Mouse (Mus musculus): ENCODE measurements around the gene Ssh2.

Ssh2 gene

GRCm38 (mm10) chr11:77463101-77463445, 247.0 kb downstream of the Ssh2 start:
- no peak for DNase-seq (ENCODE audit: low spot score)

- no peak for DNase-seq (ENCODE audit: low spot score)
Observed at GRCm38 (mm10) chr11:77463786-77464185, 247.7 kb downstream of the Ssh2 start.

DNA sequence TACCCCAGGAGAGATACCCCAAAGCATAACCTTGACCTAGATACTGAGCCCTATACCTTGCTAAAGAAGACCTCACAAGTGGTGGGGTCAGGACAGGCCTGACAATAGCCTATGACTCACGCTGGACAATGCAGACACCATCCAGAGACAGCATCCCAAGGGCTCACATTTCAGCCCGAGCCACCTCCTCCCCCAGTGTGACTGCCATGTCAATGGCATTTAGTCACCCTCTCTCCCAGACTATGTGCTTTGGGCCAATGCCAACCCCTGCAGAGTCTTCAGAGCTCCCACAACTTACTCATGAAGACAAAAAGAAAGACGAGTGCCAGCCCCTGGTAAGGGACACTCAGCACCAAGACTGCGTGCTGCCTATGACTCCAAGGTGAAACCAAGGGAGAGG, 248.6 kb downstream of the Ssh2 start:
- DNase-seq (ENCODE audit: low spot score), result no peak

GRCm38 (mm10) chr11:77465111-77465510, 249.0 kb downstream of the Ssh2 start:
- DNase-seq (ENCODE audit: low spot score), result no peak

DNA sequence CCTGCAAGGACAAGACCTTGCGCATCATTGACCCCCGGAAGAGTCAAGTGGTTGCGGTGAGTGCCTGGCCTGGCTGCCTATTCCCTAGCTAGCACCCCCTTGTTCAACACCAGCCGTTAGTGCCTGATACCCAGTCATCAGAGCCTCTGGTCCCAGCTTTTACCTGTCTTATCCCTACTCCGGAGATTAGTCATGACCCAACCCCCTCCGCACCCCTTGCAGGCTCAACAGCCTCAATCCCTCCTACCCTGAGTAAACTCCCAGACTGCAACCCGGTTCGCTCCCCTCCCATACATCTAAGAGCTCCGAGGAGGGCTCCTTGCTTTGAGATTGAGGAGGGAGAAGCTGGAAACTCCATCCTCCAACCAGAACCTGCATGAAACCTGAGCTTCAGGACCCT, 250.5 kb downstream of the Ssh2 start:
- no peak for DNase-seq (ENCODE audit: low spot score)

DNA sequence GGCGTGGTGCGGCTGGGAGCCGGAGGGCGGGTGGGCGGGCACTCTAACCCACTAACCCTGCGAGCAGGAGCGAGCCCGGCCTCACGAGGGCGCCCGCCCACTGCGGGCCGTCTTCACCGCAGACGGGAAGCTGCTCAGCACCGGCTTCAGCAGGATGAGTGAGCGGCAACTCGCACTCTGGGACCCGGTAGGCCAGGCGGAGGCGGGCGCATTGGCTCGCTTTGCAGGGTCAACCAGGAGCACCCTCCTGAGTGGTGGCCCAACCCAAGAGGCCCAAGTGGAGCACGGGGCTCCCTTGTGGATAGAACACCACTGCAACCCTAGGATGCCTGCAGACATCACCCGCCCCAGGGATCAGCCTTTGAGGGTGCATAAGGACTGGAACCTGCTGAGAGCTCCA, 251.1 kb downstream of the Ssh2 start:
- DNase-seq (ENCODE audit: low spot score), result peak; percentile 75

DNA sequence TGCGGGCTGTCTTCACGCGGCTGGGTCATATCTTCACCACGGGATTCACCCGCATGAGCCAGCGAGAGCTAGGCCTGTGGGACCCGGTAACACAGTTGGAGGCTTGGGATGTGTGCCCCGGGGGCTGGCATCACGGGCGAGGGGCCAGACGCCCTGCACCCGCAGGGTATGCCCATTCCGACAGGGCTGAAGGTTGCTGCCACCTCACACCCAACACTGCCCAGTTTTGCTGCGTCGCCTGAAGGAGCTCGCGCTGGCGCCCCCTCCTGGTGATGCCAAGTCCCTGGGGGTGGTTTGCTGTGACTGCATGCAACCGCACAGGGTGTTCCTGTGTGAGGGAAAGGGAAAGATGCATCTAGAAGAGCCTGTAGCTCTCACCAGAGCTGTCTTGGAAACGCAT, 251.7 kb downstream of the Ssh2 start:
- peak; percentile 73 for DNase-seq (ENCODE audit: low spot score)

DNA sequence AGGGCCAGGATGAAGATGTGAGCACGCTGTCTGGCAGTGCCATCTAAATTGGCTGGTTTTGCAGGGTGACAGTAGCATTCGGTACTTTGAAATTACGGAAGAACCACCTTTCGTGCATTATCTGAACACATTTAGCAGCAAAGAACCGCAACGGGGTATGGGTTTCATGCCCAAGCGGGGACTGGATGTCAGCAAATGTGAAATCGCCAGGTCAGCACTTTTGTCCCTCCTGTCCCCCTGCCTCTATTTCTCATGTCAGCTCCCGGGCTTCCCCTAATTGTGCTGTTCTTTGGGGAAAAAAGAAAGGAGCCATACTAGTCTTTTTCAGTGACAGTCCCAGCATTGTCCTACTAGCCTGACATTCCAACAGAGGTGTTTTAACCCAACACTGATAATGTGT, 252.3 kb downstream of the Ssh2 start:
- DNase-seq (ENCODE audit: low spot score), result no peak

- DNase-seq (ENCODE audit: low spot score), result peak; percentile 59
Observed at GRCm38 (mm10) chr11:77471407-77471806, 255.3 kb downstream of the Ssh2 start.

- no peak for DNase-seq (ENCODE audit: low spot score)
Observed at GRCm38 (mm10) chr11:77472775-77473174, 256.7 kb downstream of the Ssh2 start.

DNA sequence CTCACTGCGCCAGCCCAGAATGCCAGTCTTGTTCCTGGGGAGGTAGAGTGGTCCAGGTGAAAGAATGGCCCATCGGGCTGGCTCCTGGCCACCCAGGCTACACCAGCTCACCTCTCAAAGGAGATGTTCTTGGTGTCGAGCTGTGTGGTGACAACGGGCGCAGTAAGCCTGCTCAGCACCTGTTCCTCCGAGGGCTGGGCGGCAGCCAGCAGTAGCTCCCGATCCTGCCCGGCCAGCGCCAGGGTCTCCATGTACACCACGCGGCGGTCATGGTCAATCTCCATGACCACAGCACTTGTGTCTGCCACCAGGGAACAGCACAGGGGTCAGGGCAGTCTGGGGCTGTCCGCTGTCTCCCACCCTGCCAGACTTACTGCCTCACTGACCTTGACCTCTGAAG, 260.1 kb downstream of the Ssh2 start:
- no peak for DNase-seq (ENCODE audit: low spot score)

- no peak for DNase-seq (ENCODE audit: low spot score)
Observed at GRCm38 (mm10) chr11:77476895-77477294, 260.8 kb downstream of the Ssh2 start.

DNA sequence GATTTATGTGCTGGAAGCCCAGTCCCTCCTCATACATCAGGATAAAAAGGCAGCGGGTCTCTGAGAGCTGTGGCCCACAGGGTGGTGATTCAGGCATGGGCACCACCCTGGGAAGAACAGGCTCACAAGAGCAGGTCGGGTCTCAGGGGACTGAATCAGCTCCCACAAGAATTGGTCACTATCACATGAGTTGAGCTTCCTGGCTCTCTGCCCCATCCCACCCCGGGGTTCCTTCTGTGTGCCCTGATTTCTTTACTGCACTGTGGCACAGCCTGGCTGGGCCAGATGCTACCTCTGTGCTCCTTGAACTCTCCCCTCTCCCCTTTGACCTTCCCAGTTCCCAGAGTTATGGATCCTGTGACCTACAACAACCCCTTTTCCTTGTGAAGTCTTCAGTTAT, 267.0 kb downstream of the Ssh2 start:
- DNase-seq (ENCODE audit: low spot score), result no peak

- no peak for DNase-seq (ENCODE audit: low spot score)
Observed at GRCm38 (mm10) chr11:77483510-77484255, 267.6 kb downstream of the Ssh2 start.

DNA sequence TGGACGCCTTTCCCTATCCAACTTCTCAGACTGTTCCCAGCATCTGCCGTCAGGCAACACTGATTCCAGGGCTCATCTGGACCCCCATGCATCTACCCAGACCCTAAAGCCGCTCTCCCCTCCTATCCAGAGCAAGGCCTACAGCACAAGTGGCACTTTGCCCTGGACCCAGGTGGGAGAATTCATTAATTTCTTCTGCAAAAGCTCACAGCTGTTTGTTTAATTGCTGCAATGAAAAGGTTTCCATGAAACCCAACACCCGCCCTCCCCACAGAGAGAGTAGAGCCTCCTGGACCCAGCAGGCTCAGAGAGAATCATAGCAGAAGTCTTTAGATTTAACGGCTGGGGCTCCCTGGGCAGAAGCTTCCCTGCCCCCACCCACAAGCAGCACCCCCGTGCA, 269.1 kb downstream of the Ssh2 start:
- no peak for DNase-seq (ENCODE audit: low spot score)

- no peak for DNase-seq (ENCODE audit: low spot score)
Observed at GRCm38 (mm10) chr11:77486798-77487197, 270.7 kb downstream of the Ssh2 start.

DNA sequence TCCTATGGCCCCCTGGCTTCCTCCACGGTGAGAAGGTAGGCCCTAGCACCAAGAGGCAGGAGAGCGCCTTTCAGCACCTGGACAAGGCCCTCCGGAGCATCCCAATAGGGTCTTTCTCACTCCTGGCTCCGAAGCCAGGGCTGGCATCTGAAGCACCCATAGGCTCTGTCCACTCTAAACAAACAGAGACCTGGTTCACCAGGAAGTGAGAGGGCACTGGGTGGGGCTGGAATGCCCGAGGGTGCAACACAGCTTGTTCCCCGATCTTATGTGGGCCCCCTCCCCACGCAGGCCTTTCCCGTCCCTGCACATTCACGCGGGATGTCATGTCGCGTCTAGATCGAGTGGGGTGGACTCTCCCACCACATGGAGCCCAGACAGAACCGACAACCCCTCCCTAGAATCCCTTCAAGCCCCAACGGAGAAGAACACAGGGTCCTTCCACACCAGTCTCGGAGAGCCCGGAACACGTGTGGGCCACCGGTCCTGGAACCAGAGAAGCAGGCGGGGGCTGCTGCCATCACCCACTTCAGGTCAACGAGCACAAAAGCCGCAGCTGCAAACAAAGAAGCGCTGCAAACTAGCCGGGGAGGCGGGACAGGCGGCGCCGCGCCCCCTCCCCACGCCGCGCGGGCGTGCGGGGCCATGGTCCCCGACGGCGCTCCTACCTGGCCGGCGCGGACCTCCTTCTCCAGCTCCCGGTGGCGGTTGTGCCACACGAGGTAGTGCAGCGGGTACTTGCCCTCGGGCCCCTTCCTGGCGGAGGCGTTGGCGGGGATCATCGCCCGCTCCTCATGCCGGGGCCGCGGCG, 272.9 kb downstream of the Ssh2 start:
- DNase-seq (ENCODE audit: low spot score), result no peak

DNA sequence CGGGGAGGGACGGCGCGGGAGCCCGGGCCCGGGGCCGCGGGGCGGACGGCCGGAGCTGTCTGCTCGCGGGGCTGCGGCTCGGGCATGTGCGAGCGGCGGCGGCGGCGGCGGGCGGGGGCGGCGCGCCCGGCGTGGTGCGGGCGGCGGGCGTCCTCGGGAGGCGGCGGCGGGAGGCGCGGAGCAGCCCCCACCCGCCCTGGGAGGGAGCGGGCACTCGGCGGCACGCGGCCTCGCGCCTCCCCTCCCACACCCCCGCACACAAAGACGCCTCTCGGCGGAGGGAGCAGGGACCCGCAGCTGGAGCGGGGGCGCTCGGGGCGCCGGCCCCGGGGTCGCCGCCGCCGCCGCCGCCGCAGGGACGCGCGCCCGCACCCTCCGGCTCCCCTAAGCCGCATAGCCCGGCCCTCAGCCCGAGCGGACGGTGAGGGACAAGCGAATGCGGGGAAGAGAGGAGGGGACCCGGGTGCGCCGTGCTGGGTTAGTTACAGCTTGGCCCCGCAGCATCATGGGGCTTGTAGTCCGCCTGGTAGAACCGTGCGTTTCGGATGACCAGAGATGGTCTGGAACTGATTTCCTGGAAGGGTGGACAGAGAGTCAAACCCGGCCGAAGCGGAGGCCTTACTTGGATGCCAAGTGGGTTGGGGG, 273.6 kb downstream of the Ssh2 start, which contains the start of gene Ankrd13b:
Ankrd13b (minus strand) TSS at position 88 of the 645 bp plus-strand sequence.
- DNase-seq (ENCODE audit: low spot score), result peak; percentile 82

DNA sequence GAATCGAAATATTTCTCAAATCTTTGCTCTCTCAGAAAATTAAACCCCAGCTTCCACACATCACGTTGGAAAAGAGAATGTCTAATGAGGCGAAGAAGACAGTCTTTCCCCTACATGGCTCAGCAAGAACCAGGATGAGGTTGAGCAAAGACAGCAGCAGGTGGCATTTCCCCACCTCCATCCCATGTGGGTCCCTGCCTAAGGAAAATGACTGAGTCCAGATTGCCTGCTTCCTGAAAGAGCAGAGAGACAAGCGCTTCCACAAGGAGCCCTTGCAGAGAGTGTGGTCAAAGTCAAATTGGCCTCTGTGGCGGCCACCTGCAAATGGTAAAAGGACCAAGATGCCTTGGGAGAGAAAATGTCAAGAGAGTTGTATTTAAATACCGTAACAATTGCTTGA, 274.4 kb downstream of the Ssh2 start:
- no peak for DNase-seq (ENCODE audit: low spot score)

GRCm38 (mm10) chr11:77491123-77491501, 275.0 kb downstream of the Ssh2 start:
- DNase-seq (ENCODE audit: low spot score), result peak; percentile 90

DNA sequence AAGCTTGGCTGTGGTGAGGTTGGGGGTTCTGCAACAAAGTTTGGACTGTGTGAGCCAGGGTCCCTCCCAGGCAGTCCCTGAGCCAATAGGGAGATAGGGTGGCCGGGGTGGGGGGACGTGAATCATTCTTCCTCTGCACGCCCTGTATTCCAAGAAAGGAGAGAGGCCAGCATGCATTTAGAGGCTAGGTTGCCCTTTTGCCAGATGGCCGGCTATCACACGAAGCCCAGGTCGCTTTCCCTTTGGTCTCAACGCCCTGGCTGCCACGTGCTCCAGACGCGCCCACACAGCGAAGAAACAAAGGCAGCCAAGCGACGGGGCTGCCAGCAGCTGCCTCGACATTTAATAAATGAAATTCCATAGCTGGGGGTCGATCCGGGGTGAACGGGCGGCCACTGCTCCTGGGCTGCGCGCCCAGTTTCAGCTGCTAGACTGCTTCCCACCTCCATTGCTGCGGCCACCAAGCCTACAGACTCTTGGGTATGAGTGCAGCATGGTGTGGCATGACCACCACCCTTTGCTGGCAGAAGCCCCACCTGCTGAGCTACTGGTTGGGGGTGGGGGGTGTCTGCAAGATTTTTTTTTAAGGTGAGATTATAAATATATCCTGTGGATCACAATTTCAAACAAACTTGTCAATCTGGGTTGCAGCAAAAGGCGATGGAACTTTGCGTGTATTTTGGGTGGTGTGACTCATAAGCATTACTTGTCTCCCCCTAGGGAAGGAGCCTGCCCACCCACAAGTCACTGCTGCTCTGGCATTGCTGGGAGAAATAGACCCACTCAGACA, 275.6 kb downstream of the Ssh2 start:
- peak; percentile 75 for DNase-seq (ENCODE audit: low spot score)

DNA sequence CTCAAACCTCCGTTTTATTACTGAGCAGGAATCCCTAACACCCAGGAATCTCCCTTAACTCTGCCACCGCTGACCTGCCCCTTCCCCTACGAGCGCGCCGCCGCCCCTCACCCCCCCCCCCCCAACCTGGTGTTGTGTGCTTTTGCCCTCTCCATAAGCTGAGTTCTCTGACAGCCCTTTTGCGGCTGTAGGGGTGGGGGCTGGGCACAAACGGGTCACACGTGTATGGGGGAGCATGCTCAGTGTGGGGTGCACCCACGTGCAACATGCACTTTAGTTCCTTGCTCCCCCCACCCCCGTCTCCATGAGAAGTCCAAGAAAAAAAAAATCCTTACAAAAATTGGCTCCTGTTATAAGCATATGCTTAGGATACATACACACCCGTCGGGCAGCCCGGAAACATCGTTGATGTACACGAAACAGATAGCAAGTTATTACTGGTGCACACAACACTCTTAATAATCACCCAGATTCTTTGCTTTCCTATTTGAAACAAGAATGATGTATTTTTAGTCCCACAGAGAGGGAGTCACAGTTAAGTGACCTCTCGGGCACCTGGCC, 276.3 kb downstream of the Ssh2 start:
- DNase-seq (ENCODE audit: low spot score), result no peak
